Mouse (Mus musculus) lung, postnatal 0 days (tissue): ENCODE measurements at regions not wholly inside any gene's neighbourhood (a gene's known extent, or its start where the extent isn't known, plus 50 kb on each side); places are given as distances from the start of the nearest gene placed in this dataset.

Experiments used
- CTCF ChIP-seq: IDR thresholded peaks from 2 replicates; pipeline ENCODE4 v1.5.1; 2016; ENCODE audit warnings: antibody characterized with exemption, mild to moderate bottlenecking
- EP300 ChIP-seq: IDR thresholded peaks from 2 replicates; pipeline ENCODE4 v1.6.1; 2016; ENCODE audit warnings: antibody characterized with exemption, mild to moderate bottlenecking, control low read depth

DNA sequence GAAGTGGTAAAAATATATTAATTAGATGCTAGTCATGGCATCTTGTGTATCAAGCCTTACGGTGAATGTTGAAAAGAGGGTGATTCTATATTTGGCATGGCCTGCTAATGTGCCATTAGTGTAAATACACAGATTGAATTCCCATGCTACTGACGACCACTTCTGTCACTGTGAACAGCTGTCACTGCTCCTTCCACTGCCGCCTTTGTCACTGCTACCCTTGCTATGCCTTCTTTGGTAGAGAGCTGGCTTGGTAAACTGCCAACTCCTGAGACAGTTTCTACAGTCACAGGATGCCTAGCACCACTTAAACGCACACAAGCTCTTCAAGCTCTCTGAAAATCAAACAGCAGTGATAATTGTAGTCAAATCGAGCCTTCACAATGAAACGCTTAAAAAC lies 184.1 kb upstream of the Veph1 start:
- TF ChIP-seq CTCF = no peak
- no peak for TF ChIP-seq EP300
